Comparison of ENCODE assay signal across 18 mouse cellular contexts in genomic region chr6:124418686-124419085, GRCm38 (mm10). TPM values are rescaled to one million over a fixed set of nuclear protein-coding genes. Genes with fewer than 3 reads are reported as not detected.
DNase-seq lines count a peak whose midpoint lies in the region; ATAC-seq and TF ChIP-seq lines count a peak whose summit lies in the region.
"Had no signal": no experiment of that assay in that cellular context is flagged by ENCODE, and none has a peak within 500 bp of the region (broad histone marks: within the 10 kb centered on the region; RNA-seq: fewer than 3 reads in every experiment).

No protein-coding gene starts in this region.

- no peak for TF ChIP-seq CTCF in liver, adult 2 months (IDR thresholded peaks at IDR 0.05; ENCODE audit: low read depth, low read length)

- H3K9ac ChIP-seq in liver, adult 2 months (ENCODE audit: low read depth, low read length): no peak overlapping the region
- H3K9ac ChIP-seq in liver, embryonic 12.5 days: no peak overlapping the region
- H3K9ac ChIP-seq: embryonic facial prominence, embryonic 12.5 days; forebrain, embryonic 13.5 days; forebrain, embryonic 15.5 days; forebrain, postnatal 0 days had no signal

- H3K36me3 ChIP-seq in liver, adult 2 months (ENCODE audit: control insufficient read depth, insufficient read depth, low read length): no peaks in the 10 kb centered on the region
- H3K36me3 ChIP-seq in liver, embryonic 12.5 days: no peaks in the 10 kb centered on the region
- H3K36me3 ChIP-seq: embryonic facial prominence, embryonic 10.5 days; embryonic facial prominence, embryonic 12.5 days; forebrain, embryonic 15.5 days had no signal

- H3K9me3 ChIP-seq in liver, embryonic 12.5 days (replicated peaks): no peaks in the 10 kb centered on the region
- H3K9me3 ChIP-seq: embryonic facial prominence, embryonic 10.5 days; embryonic facial prominence, embryonic 12.5 days; forebrain, embryonic 13.5 days; forebrain, embryonic 15.5 days had no signal

- H3K4me1 ChIP-seq in liver, adult 2 months (ENCODE audit: control insufficient read depth, insufficient read depth, low read length): peaks cover 24% of the 10 kb centered on the region
- peaks cover 15% of the 10 kb centered on the region for H3K4me1 ChIP-seq in liver, embryonic 12.5 days

- no peak for TF ChIP-seq POLR2A in liver, adult 2 months (IDR thresholded peaks at IDR 0.05; ENCODE audit: extremely low read depth, insufficient read depth, low read length)

- ATAC-seq in liver, embryonic 12.5 days: no peak
- ATAC-seq: forebrain, embryonic 13.5 days; forebrain, embryonic 15.5 days; forebrain, postnatal 0 days had no signal

- 22% methylated on average over 3 of the region's 3 CpGs for WGBS in liver, adult 2 months
- 69% methylated on average over 3 of the region's 3 CpGs for WGBS in liver, embryonic 12.5 days (ENCODE audit: insufficient replicate concordance)

- peaks cover 9% of the 10 kb centered on the region for H3K79me2 ChIP-seq in liver, adult 2 months (ENCODE audit: control insufficient read depth, insufficient read depth, low read length)

- H3K4me2 ChIP-seq in liver, embryonic 12.5 days: no peak overlapping the region
- H3K4me2 ChIP-seq: embryonic facial prominence, embryonic 12.5 days; forebrain, embryonic 13.5 days; forebrain, embryonic 15.5 days had no signal

- no peak overlapping the region for H3K27ac ChIP-seq in liver, adult 2 months (replicated peaks; ENCODE audit: insufficient read depth, low read depth, low read length)
- H3K27ac ChIP-seq in liver, embryonic 12.5 days: no peak overlapping the region
- H3K27ac ChIP-seq: embryonic facial prominence, embryonic 10.5 days; embryonic facial prominence, embryonic 12.5 days; forebrain, embryonic 13.5 days; forebrain, embryonic 15.5 days had no signal

- H3K27me3 ChIP-seq in liver, adult 2 months (ENCODE audit: control insufficient read depth, insufficient read depth, low read length): no peaks in the 10 kb centered on the region
- H3K27me3 ChIP-seq in liver, embryonic 12.5 days (replicated peaks): no peaks in the 10 kb centered on the region
- H3K27me3 ChIP-seq: embryonic facial prominence, embryonic 12.5 days; forebrain, embryonic 13.5 days; forebrain, embryonic 15.5 days had no signal

- peak; percentile 64 for DNase-seq in kidney, adult 9 months
- DNase-seq in kidney, postnatal 10 days: no peak
- DNase-seq in liver, adult 2 months (ENCODE audit: extremely low read depth, low read depth, low spot score): peak; percentile 75
- DNase-seq in layer of hippocampus, adult 9-10 months (ENCODE audit: low spot score): no peak
- DNase-seq: adrenal gland, adult 2 months; adrenal gland, postnatal 10 days; adrenal gland, postnatal 25 days; cerebellum, adult 11-12 months; cerebellum, adult 2 months; cerebellum, adult 9-10 months; cerebellum, postnatal 10 days; cerebellum, postnatal 25 days; forebrain, postnatal 0 days had no signal

- no peak overlapping the region for H3K4me3 ChIP-seq in liver, adult 2 months (ENCODE audit: insufficient read depth, low read depth, low read length)
- H3K4me3 ChIP-seq in liver, embryonic 12.5 days: no peak overlapping the region
- H3K4me3 ChIP-seq: embryonic facial prominence, embryonic 10.5 days; embryonic facial prominence, embryonic 12.5 days; forebrain, embryonic 13.5 days; forebrain, embryonic 15.5 days had no signal

RNA-seq across cellular contexts. Expression of gene Pex5, which starts 3.8 kb away (rescaled TPM):
- 73.7 and 88.4 TPM in 2 replicates for total RNA-seq in liver, adult 2 months (2014; rRNA removed)
- polyA plus RNA-seq in liver, adult 2 months (2012; rRNA removed): 79.3 and 86.3 TPM in 2 replicates
- 26.3 and 26.5 TPM in 2 replicates for polyA plus RNA-seq in liver, embryonic 12.5 days (2016; fragmentation: Nextera tagmentation; extraction: Ambion mirVana)

RNA-seq across cellular contexts. Expression of gene Clstn3, which starts 45.9 kb away (rescaled TPM):
- total RNA-seq in liver, adult 2 months (2014; rRNA removed): 1.6 and 2.7 TPM in 2 replicates
- polyA plus RNA-seq in liver, adult 2 months (2012; rRNA removed): 4.1 and 4.4 TPM in 2 replicates
- polyA plus RNA-seq in liver, embryonic 12.5 days (2016; fragmentation: Nextera tagmentation; extraction: Ambion mirVana): 4.1 and 5.0 TPM in 2 replicates

Comparison
In these comparisons a context has a peak if more than half of its experiments do, and no peak if none do; other contexts are left out.
1. DNase-seq: peak in kidney, adult 9 months (single experiment) and liver, adult 2 months (single experiment); none in kidney, postnatal 10 days (single experiment) and layer of hippocampus, adult 9-10 months (single experiment).